ENCODE assay signal across 18 mouse cellular contexts in genomic region chr11:84305474-84305873, GRCm38 (mm10).
"Had no signal": no experiment of that assay in that cellular context is flagged by ENCODE, and none has a peak within 500 bp of the region (broad histone marks: within the 10 kb centered on the region; RNA-seq: fewer than 3 reads in every experiment).

No protein-coding gene starts in this region.

- H3K9me3 ChIP-seq: liver, embryonic 12.5 days; midbrain, embryonic 12.5 days; neural tube, embryonic 13.5 days; neural tube, embryonic 15.5 days had no signal

- ATAC-seq: liver, embryonic 12.5 days; midbrain, embryonic 16.5 days had no signal

- H3K4me3 ChIP-seq: liver, embryonic 12.5 days; midbrain, embryonic 12.5 days; myocyte; neural tube, embryonic 13.5 days; neural tube, embryonic 15.5 days had no signal

- H3K36me3 ChIP-seq: midbrain, embryonic 12.5 days had no signal

- H3K27ac ChIP-seq: liver, embryonic 12.5 days; liver, embryonic 14.5 days; midbrain, embryonic 12.5 days had no signal

- H3K4me2 ChIP-seq: liver, embryonic 12.5 days; midbrain, embryonic 12.5 days; neural tube, embryonic 13.5 days; neural tube, embryonic 15.5 days had no signal

- H3K9ac ChIP-seq: liver, embryonic 12.5 days; liver, embryonic 14.5 days; midbrain, embryonic 12.5 days; neural tube, embryonic 13.5 days; neural tube, embryonic 15.5 days had no signal

- H3K27me3 ChIP-seq: liver, embryonic 12.5 days; midbrain, embryonic 12.5 days; neural tube, embryonic 13.5 days; neural tube, embryonic 15.5 days had no signal

- H3K4me1 ChIP-seq: liver, embryonic 12.5 days; midbrain, embryonic 12.5 days; neural tube, embryonic 13.5 days; neural tube, embryonic 15.5 days had no signal

- DNase-seq: lung, adult 18-20 months; lung, postnatal 14 days; lung, postnatal 36 days; midbrain, embryonic 14.5 days; right cerebral cortex, adult 18-20 months; right cerebral cortex, postnatal 25 days; right cerebral cortex, postnatal 4 days; spleen, adult 18-20 months; thymus, adult 18-20 months; thymus, postnatal 14 days; thymus, postnatal 36 days had no signal
